Mouse (Mus musculus) thymus, adult 2 months (tissue): ENCODE measurements around the gene Cacna1d.

Experiments
- CTCF ChIP-seq: fragments of 200-500 bp; IDR thresholded peaks from 2 replicates; pipeline ENCODE4 v1.5.1; 2012; ENCODE audit warnings: mild to moderate bottlenecking, control low read depth, low read length, moderate library complexity, borderline replicate concordance; ENCODE audit not compliant: control insufficient read depth, poor library complexity, insufficient read depth; ENCODE audit errors: extremely low read depth
- POLR2A ChIP-seq: fragments of 200-500 bp; IDR thresholded peaks from 2 replicates; pipeline ENCODE4 v1.6.1; 2012; ENCODE audit warnings: mild to moderate bottlenecking, low read length, control low read depth, moderate library complexity; ENCODE audit not compliant: control insufficient read depth, poor library complexity, insufficient read depth; ENCODE audit errors: extremely low read depth

- no peak for TF ChIP-seq CTCF
- TF ChIP-seq POLR2A, result no peak
Measured at GRCm38 (mm10) chr14:30255701-30256400, 235.4 kb downstream of the Cacna1d start.
